Mouse (Mus musculus) cerebral cortex, adult 2 months (tissue): ENCODE data around the gene Taf3.

Source experiments
- WGBS: fragments of 180-500 bp; shearing (Covaris S2); methylation state at CpG from one replicate; pipeline ENCODE4 v1.1.7; 2018; 5-methylcytosine and 5-hydroxymethylcytosine counted together

Gene Taf3

GRCm38 (mm10) chr2:10010263-10010909 lies 38.0 kb downstream of the Taf3 start:
- 45% methylated on average over 7 of the region's 7 CpGs for WGBS

DNA sequence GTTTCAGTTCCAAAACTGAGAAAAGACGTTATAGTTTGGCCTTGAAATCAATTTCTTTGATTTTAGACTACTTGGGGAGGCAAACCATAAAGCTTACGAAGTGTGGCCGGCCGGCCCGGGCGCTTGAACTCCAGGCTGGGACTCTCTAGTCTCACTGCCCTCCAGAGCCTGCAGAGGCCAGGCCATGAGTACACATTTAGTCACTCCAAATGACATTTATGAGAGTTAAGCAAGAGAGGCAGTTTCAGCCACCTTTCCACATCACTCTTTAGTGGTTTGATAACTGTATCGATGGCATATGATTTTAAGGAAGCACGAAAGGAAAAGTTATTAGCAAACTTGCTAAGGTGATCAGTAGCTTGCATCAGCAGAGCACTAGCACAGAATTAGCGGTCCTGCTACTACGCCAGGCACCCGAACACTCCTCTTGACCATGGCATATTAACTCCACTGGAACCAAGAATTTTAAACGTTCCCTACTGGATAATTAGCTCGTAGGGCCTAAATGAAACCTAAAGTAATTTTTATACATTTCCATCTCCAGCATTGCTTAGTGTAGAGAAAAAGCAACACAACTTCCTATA lies 38.6 kb downstream of the Taf3 start:
- WGBS, result 83% methylated on average over 13 of the region's 13 CpGs

DNA sequence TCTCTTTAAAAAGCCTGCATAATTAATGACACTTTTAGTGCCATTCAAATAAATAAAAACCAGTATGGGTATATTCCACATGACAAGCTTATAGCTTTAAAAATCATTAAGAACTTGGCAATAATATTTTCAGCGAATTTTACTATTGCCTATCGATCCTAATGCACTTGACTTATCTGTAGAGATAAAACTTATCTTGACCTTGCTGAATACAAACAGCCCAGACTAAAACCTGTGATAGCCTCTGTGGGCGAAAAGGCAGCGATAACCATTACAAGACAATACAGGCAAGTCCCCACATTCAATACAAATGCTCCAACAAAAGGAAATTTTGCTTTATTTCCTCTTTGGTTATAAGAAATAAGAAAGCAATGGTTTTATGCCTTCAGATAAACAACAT lies 39.8 kb downstream of the Taf3 start:
- 97% methylated on average over 4 of the region's 4 CpGs for WGBS

GRCm38 (mm10) chr2:10004960-10005621 lies 43.3 kb downstream of the Taf3 start:
- WGBS, result 95% methylated on average over 8 of the region's 8 CpGs

GRCm38 (mm10) chr2:10003358-10003757 lies 45.0 kb downstream of the Taf3 start:
- 71% methylated on average over 5 of the region's 5 CpGs for WGBS

DNA sequence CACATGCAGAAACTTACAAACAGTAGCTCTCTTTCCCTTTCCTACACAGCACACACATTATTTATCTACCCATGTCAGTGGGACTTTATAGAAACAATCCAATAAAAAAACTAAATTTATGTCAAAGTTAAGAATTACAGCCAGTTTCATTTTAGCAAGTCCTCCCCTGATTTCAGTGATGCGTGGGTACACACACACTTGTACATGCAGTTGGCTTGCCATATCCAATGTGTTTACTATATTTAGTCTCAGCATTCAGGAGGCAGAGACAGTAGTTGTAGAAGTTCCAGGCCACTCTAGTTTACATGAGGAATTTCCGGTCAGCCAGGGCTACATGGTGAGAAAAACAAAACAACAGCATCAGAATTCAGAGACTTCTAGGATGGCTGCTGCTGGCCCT lies 46.8 kb downstream of the Taf3 start:
- 40% methylated on average over 2 of the region's 2 CpGs for WGBS

DNA sequence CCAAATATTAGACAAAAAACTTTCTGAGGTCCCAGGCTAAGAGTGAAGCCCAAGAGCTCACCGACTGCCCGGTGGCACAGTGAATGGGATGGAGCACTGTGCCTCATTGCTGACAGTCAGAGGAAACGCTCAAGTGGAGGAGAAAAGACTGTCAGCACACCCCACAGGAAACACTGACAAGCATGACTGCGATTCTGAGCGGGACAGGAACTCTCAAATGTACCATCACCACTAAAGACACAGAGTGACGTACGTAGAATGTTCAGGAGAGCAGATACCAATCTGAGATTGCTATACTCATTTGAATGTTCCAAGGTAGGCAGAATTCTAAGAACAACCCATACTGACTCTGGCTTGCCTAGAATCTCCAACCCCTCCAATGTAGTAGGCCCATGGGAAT lies 50.9 kb downstream of the Taf3 start:
- WGBS, result 86% methylated on average over 7 of the region's 7 CpGs

DNA sequence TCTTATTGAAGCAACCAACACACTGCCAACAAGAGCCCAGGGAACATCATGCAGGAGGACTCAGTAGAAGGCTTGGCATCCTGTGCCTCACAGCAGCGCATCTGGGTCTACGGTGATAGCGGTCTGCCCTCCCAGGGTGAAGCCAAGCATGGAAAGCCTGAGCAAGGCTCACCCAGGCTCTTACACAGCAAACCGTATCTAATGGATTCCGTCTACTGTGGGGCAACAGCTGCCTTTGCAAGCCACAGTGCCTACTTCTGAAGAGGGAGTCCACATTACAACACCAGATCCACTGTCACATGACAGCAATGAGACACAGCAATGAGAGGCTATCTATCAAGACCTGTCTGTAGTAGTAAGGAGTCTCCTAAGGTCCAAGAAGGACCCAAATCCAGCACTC lies 52.3 kb downstream of the Taf3 start:
- 95% methylated on average over 5 of the region's 5 CpGs for WGBS

DNA sequence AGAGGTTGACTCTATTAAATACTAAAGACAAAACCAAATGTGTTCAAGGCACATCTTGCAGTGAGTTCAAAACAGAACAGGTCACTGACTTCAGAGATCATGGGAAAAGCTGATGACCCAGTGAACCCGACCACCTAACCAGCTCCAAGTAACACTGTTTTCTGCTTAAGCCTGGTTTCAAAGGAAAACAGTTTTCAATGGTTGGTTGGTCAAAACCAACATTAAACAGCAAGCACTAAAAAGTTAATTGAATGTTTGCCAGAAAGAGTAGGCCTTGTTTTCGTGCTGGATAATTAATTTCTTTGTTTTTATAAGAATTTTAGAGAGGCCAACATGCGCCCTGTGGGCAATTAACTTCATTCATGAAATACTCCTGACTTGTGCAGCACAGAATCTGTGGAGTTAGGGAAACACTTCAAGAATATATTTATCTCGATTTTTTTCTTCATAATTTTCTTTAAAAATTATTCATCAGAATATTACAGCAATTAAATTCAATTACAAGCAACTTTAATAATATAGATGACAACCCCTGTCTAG lies 57.6 kb downstream of the Taf3 start:
- 67% methylated on average over 4 of the region's 4 CpGs for WGBS

GRCm38 (mm10) chr2:9989649-9990547 lies 58.5 kb downstream of the Taf3 start:
- 78% methylated on average over 17 of the region's 17 CpGs for WGBS

GRCm38 (mm10) chr2:9988290-9988689 lies 60.1 kb downstream of the Taf3 start:
- 93% methylated on average over 4 of the region's 4 CpGs for WGBS

DNA sequence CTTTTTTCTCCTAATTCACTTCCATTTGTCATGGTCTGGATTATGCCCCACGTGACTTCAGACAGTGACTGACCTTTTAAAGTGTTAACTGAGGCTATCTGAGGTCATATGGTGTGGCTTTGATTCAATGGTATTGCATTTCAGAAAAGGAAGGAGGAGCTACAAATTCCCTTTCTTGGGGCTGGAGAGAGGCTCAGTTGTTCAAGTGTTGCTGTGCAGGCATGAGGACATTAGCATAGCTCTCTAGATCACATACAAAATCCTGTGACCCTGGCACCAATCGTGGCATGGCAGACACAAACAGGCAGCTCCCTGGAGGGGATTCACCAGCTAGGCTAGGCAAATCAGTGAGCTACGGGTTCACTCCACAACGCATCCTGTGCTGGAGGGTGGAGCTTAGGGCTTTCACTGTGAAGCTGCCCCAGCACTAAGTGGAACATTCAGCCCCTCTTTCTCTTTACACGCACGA lies 62.4 kb downstream of the Taf3 start:
- 39% methylated on average over 6 of the region's 6 CpGs for WGBS

GRCm38 (mm10) chr2:9982446-9982845 lies 66.0 kb downstream of the Taf3 start:
- 59% methylated on average over 5 of the region's 5 CpGs for WGBS

DNA sequence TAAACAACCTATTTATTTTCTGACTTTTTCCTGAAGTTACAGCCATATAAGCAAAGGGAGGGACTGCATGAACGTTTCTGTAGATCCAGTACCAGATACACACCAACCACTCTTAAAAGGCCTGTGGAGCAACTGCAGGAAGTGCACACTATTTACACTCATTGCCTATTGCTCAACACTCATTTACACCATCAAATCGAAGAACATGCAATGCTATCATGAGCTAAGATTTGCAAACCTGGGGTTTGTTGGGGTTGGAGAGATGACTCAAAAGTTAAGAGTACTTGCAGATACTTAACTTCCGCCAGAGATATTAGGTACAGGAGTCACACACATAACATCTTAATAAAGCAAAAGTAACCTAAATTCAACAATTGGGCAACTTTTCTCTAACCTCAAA lies 76.5 kb downstream of the Taf3 start:
- 82% methylated on average over 3 of the region's 3 CpGs for WGBS

GRCm38 (mm10) chr2:9970579-9970978 lies 77.8 kb downstream of the Taf3 start:
- 91% methylated on average over 3 of the region's 3 CpGs for WGBS

- WGBS, result 81% methylated on average over 4 of the region's 4 CpGs
These were observed 78.2 kb downstream of the Taf3 start for GRCm38 (mm10) chr2:9970178-9970577.

GRCm38 (mm10) chr2:9969734-9970133 lies 78.7 kb downstream of the Taf3 start:
- 91% methylated on average over 5 of the region's 5 CpGs for WGBS

DNA sequence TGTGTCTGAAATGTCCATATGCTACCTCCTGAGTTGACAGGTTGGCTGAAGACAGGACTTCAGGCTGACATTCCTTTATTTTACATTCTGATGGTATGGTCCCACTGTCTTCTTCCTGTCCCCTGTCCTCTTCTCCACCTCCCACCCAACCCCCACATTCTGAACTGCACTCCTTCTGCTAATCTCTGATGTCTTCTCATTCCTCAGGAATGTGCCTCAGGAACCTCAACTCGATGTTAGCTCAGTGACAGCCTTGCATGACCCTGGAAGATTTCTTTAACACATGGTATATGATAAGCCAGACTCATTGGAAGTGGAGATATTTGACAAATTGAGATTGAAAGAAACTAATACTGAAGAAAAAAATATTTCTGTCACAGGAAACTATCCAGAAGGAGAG lies 81.8 kb downstream of the Taf3 start:
- 72% methylated on average over 1 of the region's 1 CpGs for WGBS

DNA sequence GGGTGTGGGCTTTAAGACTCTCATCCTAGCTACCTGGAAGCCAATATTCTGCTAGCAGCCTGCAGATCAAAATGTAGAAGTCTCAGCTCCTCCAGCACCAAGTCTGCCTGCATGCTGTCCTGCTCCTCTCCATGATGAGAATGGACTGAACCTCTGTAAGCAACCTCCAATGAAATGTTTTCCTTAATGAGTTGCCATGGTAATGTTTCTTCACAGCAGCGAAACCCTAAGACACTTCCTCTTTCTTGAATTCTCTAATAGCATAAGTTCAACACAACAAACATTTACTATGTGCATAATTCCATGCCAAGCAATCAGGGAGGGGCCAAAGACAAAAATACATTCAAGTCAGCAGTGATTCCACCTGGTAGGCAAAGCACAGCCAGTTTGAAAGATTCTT lies 82.8 kb downstream of the Taf3 start:
- 56% methylated on average over 1 of the region's 1 CpGs for WGBS

GRCm38 (mm10) chr2:9961708-9962107 lies 86.7 kb downstream of the Taf3 start:
- 82% methylated on average over 3 of the region's 3 CpGs for WGBS

GRCm38 (mm10) chr2:9958011-9958410 lies 90.4 kb downstream of the Taf3 start:
- 95% methylated on average over 6 of the region's 6 CpGs for WGBS

DNA sequence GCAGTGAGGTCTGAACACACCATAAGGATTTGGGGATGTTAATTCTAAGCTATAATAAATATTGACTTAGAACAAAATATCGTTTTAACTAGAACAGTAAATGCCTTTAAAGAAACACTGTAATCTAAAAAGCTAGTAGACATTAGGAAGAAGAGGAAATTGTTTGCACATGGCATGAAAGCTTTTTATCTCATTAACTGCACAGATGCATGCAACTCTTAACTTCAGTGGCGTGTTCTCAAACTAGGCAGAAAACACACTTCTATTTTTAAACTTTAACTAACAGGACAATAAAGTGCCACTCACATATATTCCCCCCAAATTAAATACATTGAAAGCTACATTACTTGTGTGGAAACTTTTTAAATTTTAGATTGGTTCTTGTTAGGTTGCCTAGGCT lies 91.8 kb downstream of the Taf3 start:
- 68% methylated on average over 2 of the region's 2 CpGs for WGBS
